Mouse (Mus musculus): Measurements from ENCODE around the gene Sort1. TPM values are rescaled to one million over a fixed set of nuclear protein-coding genes. Genes with fewer than 3 reads are reported as not detected.
A peak's percentile ranks its signal among the peaks of the same experiment; 100 is the strongest.

Gene Sort1
- polyA plus RNA-seq, 1 experiment from 2014 or later, result 13.5 TPM

- Histone ChIP-seq H3K36me3 (ENCODE audit: control insufficient read depth, insufficient read depth, low read length) (peaks cover 17% of the 10 kb centered on the region; the same call in 1 of the 2 replicates), H3K27me3 (replicated peaks; ENCODE audit: control insufficient read depth, insufficient read depth, low read length) (no peaks in the 10 kb centered on the region), H3K9ac (ENCODE audit: low read length) (no peak overlapping the region), H3K4me1 (replicated peaks; ENCODE audit: control insufficient read depth, insufficient read depth, low read length) (peaks cover 4% of the 10 kb centered on the region; the same call in 1 of the 2 replicates), H3K9me3 (ENCODE audit: control insufficient read depth, low read length) (no peaks in the 10 kb centered on the region), H3K27ac (ENCODE audit: low read depth) (no peak overlapping the region), H3K4me3 (ENCODE audit: low read depth, low read length) (no peak overlapping the region), H3K4me2 (ENCODE audit: low read length) (no peak overlapping the region)
- DNase-seq (ENCODE audit: low spot score) (no peak), ATAC-seq (replicated peaks; ENCODE audit: low FRiP score, low TSS enrichment, low read depth) (no peak)
- WGBS, result 11% methylated on average over 7 of the region's 7 CpGs
Measured at GRCm38 (mm10) chr3:108360894-108361293, 77.0 kb downstream of the Sort1 start.

GRCm38 (mm10) chr3:108363626-108364025 is 79.7 kb downstream of the Sort1 start:
- no peaks in the 10 kb centered on the region for H3K27me3 ChIP-seq (replicated peaks; ENCODE audit: control insufficient read depth, insufficient read depth, low read length)
- DNase-seq (ENCODE audit: low spot score) (no peak), ATAC-seq (replicated peaks; ENCODE audit: low FRiP score, low TSS enrichment, low read depth) (no peak)
- no peak overlapping the region for H3K9ac ChIP-seq (ENCODE audit: low read length)
- no peaks in the 10 kb centered on the region for H3K36me3 ChIP-seq (ENCODE audit: control insufficient read depth, insufficient read depth, low read length)
- H3K4me1 ChIP-seq (replicated peaks; ENCODE audit: control insufficient read depth, insufficient read depth, low read length), result peaks cover 4% of the 10 kb centered on the region; the same call in 1 of the 2 replicates
- H3K27ac ChIP-seq (ENCODE audit: low read depth), result no peak overlapping the region
- H3K4me3 ChIP-seq (ENCODE audit: low read depth, low read length), result no peak overlapping the region
- no peak overlapping the region for H3K4me2 ChIP-seq (ENCODE audit: low read length)
- WGBS, result 60% methylated on average over 3 of the region's 3 CpGs
- H3K9me3 ChIP-seq (ENCODE audit: control insufficient read depth, low read length), result no peaks in the 10 kb centered on the region

- Histone ChIP-seq H3K4me1 (replicated peaks; ENCODE audit: control insufficient read depth, insufficient read depth, low read length) (peaks cover 4% of the 10 kb centered on the region; the same call in 1 of the 2 replicates), H3K9me3 (ENCODE audit: control insufficient read depth, low read length) (no peaks in the 10 kb centered on the region), H3K4me3 (ENCODE audit: low read depth, low read length) (no peak within 1 kb of the TSS), H3K4me2 (ENCODE audit: low read length) (no peak within 1 kb of the TSS), H3K27ac (ENCODE audit: low read depth) (no peak within 1 kb of the TSS), H3K36me3 (ENCODE audit: control insufficient read depth, insufficient read depth, low read length) (no peaks in the 10 kb centered on the region), H3K9ac (ENCODE audit: low read length) (no peak within 1 kb of the TSS), H3K27me3 (replicated peaks; ENCODE audit: control insufficient read depth, insufficient read depth, low read length) (no peaks in the 10 kb centered on the region)
- ATAC-seq (replicated peaks; ENCODE audit: low FRiP score, low TSS enrichment, low read depth) (no peak), DNase-seq (ENCODE audit: low spot score) (no peak)
- 65% methylated on average over 9 of the region's 9 CpGs for WGBS
Measured at GRCm38 (mm10) chr3:108364270-108364995, 80.6 kb downstream of the Sort1 start, which contains the start of gene Mybphl. Gene Mybphl (plus strand): TSS chr3:108364911.

DNA sequence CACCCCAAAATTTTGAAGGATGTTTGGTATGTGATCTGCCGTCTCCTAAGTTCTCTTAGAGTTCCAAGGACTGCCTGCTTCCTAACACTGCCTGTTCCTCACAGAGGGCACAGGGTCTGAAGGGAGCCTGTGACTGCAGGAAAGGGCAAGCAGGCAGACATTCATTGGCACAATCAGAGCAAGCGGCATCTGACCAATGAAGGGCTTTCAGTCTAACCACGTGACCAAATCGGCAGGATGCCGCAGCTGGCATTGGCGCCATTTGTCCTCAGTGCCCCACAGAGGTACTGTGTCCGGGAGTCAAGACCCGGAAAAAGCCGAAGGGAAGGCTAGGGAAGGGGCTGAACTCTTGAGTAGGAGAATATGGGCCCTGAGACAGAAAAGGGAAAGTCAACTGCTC is 83.3 kb downstream of the Sort1 start:
- ATAC-seq (replicated peaks; ENCODE audit: low FRiP score, low TSS enrichment, low read depth) (no peak), DNase-seq (ENCODE audit: low spot score) (no peak)
- Histone ChIP-seq H3K9ac (ENCODE audit: low read length) (no peak overlapping the region), H3K27me3 (replicated peaks; ENCODE audit: control insufficient read depth, insufficient read depth, low read length) (no peaks in the 10 kb centered on the region), H3K36me3 (ENCODE audit: control insufficient read depth, insufficient read depth, low read length) (no peaks in the 10 kb centered on the region), H3K4me2 (ENCODE audit: low read length) (peak overlapping the region; percentile 22; the same call in 1 of the 2 replicates), H3K4me3 (ENCODE audit: low read depth, low read length) (no peak overlapping the region), H3K9me3 (ENCODE audit: control insufficient read depth, low read length) (no peaks in the 10 kb centered on the region), H3K27ac (ENCODE audit: low read depth) (no peak overlapping the region), H3K4me1 (replicated peaks; ENCODE audit: control insufficient read depth, insufficient read depth, low read length) (no peaks in the 10 kb centered on the region)
- WGBS, result 55% methylated on average over 9 of the region's 9 CpGs

- H3K27ac ChIP-seq (ENCODE audit: low read depth), result no peak overlapping the region
- 76% methylated on average over 3 of the region's 3 CpGs for WGBS
- no peaks in the 10 kb centered on the region for H3K4me1 ChIP-seq (replicated peaks; ENCODE audit: control insufficient read depth, insufficient read depth, low read length)
- no peaks in the 10 kb centered on the region for H3K9me3 ChIP-seq (ENCODE audit: control insufficient read depth, low read length)
- H3K9ac ChIP-seq (ENCODE audit: low read length), result no peak overlapping the region
- DNase-seq (ENCODE audit: low spot score), result no peak
- no peak; the same call in 1 of the 2 replicates for ATAC-seq (replicated peaks; ENCODE audit: low FRiP score, low TSS enrichment, low read depth)
- H3K4me3 ChIP-seq (ENCODE audit: low read depth, low read length), result no peak overlapping the region
- H3K4me2 ChIP-seq (ENCODE audit: low read length), result no peak overlapping the region
- no peaks in the 10 kb centered on the region for H3K27me3 ChIP-seq (replicated peaks; ENCODE audit: control insufficient read depth, insufficient read depth, low read length)
- H3K36me3 ChIP-seq (ENCODE audit: control insufficient read depth, insufficient read depth, low read length), result no peaks in the 10 kb centered on the region
Measured at GRCm38 (mm10) chr3:108367828-108368227, 83.9 kb downstream of the Sort1 start.

DNA sequence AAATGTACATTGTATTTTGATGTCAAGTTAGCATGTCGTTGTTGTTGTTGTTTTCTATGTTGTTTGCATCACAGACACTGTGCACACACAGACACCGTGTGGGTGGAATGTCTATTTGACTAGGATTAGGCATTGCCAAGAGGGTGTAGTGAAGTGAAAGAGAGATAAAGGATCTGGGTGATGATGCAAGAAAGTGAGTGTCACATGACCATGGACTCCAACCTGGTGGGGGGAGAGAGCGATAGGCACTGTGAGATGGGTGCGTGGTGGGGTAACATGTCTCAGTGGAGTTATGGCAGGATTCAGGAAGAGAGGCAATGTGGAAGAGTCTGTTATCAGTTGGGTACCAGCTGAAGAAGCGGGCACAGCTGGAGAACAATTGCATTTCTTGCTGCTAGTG is 84.8 kb downstream of the Sort1 start:
- ATAC-seq (replicated peaks; ENCODE audit: low FRiP score, low TSS enrichment, low read depth), result no peak
- 79% methylated on average over 5 of the region's 5 CpGs for WGBS
- Histone ChIP-seq H3K27me3 (replicated peaks; ENCODE audit: control insufficient read depth, insufficient read depth, low read length) (no peaks in the 10 kb centered on the region), H3K36me3 (ENCODE audit: control insufficient read depth, insufficient read depth, low read length) (no peaks in the 10 kb centered on the region), H3K27ac (ENCODE audit: low read depth) (no peak overlapping the region), H3K4me1 (replicated peaks; ENCODE audit: control insufficient read depth, insufficient read depth, low read length) (no peaks in the 10 kb centered on the region), H3K4me3 (ENCODE audit: low read depth, low read length) (no peak overlapping the region), H3K9ac (ENCODE audit: low read length) (no peak overlapping the region), H3K9me3 (ENCODE audit: control insufficient read depth, low read length) (no peaks in the 10 kb centered on the region), H3K4me2 (ENCODE audit: low read length) (no peak overlapping the region)
- DNase-seq (ENCODE audit: low spot score), result no peak

DNA sequence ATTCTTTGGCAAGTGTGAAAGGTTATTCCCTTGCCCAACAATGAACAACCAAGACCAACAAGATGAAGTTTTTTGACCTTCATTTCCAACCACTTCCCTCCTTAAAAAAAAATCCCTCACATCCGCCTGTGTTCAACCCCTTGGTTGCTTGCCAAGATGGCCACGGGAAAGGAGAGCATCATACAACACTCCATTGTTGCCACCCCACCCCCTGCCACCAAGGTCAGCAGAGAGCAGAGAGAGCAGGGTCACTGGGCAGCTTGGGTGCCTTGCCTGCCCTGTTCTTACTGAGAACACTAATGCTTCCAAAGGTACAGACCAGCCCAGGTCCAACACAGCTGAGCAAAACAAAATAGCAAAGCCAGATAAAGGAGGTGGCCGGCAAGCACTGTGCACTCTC is 88.4 kb downstream of the Sort1 start:
- H3K36me3 ChIP-seq (ENCODE audit: control insufficient read depth, insufficient read depth, low read length), result no peaks in the 10 kb centered on the region
- 51% methylated on average over 3 of the region's 3 CpGs for WGBS
- no peaks in the 10 kb centered on the region for H3K9me3 ChIP-seq (ENCODE audit: control insufficient read depth, low read length)
- ATAC-seq (replicated peaks; ENCODE audit: low FRiP score, low TSS enrichment, low read depth), result no peak
- no peak overlapping the region for H3K9ac ChIP-seq (ENCODE audit: low read length)
- no peak for DNase-seq (ENCODE audit: low spot score)
- H3K27ac ChIP-seq (ENCODE audit: low read depth), result no peak overlapping the region
- no peak overlapping the region for H3K4me3 ChIP-seq (ENCODE audit: low read depth, low read length)
- H3K4me1 ChIP-seq (replicated peaks; ENCODE audit: control insufficient read depth, insufficient read depth, low read length), result no peaks in the 10 kb centered on the region
- H3K4me2 ChIP-seq (ENCODE audit: low read length), result no peak overlapping the region
- no peaks in the 10 kb centered on the region for H3K27me3 ChIP-seq (replicated peaks; ENCODE audit: control insufficient read depth, insufficient read depth, low read length)

DNA sequence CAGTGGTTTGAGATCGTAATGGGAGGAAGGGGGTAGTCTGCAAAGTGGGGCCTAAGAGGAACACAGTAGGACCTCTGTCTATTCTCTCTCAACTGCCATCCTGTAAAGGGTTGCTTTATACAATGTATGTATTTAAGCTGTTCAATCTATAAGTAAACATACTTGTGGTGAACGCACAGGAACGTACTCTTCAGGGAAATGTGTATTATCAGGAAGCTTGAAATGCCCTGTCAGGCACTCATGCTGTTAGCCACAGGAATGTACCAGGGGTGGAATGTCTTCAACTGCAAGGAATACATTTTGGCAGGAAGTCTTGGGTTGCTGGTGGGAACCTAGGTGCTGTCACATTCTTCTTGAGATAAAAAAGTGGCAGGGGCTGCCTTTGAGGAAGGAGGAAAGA is 88.8 kb downstream of the Sort1 start:
- Histone ChIP-seq H3K4me3 (ENCODE audit: low read depth, low read length) (no peak overlapping the region), H3K27me3 (replicated peaks; ENCODE audit: control insufficient read depth, insufficient read depth, low read length) (no peaks in the 10 kb centered on the region), H3K36me3 (ENCODE audit: control insufficient read depth, insufficient read depth, low read length) (no peaks in the 10 kb centered on the region), H3K9me3 (ENCODE audit: control insufficient read depth, low read length) (no peaks in the 10 kb centered on the region), H3K4me2 (ENCODE audit: low read length) (no peak overlapping the region), H3K27ac (ENCODE audit: low read depth) (no peak overlapping the region), H3K4me1 (replicated peaks; ENCODE audit: control insufficient read depth, insufficient read depth, low read length) (no peaks in the 10 kb centered on the region), H3K9ac (ENCODE audit: low read length) (no peak overlapping the region)
- WGBS, result 38% methylated on average over 3 of the region's 3 CpGs
- no peak for ATAC-seq (replicated peaks; ENCODE audit: low FRiP score, low TSS enrichment, low read depth)
- no peak for DNase-seq (ENCODE audit: low spot score)
